Mouse (Mus musculus): ENCODE data around the gene Opa1. TPM values are rescaled to one million over a fixed set of nuclear protein-coding genes. Genes with fewer than 3 reads are reported as not detected.

Opa1 gene
- total RNA-seq, 1 experiment = 55.3 TPM

GRCm38 (mm10) chr16:29693025-29693682, 114.0 kb downstream of the Opa1 start:
- H3K27ac ChIP-seq (ENCODE audit: insufficient read depth, low read depth, low read length, poor library complexity, severe bottlenecking) = no peak overlapping the region
- no peak overlapping the region for H3K4me3 ChIP-seq (ENCODE audit: insufficient read depth in 1 of 2, low read depth in 1 of 2, low read length in 2 of 2, poor library complexity in 1 of 2, severe bottlenecking in 1 of 2)
- in situ Hi-C loops (cut with MboI; ENCODE audit: low sequenced_read_pairs in 2 of 2, unreplicated experiment in 2 of 2) = no loop called here
- TF ChIP-seq MAFK (IDR thresholded peaks at IDR 0.05; ENCODE audit: insufficient read depth, low read depth, low read length) (no peak), ZNF384 (IDR thresholded peaks at IDR 0.05; ENCODE audit: low read depth, low read length) (no peak), ZC3H11A (IDR thresholded peaks at IDR 0.05; ENCODE audit: borderline replicate concordance, low read depth, low read length) (no peak), CHD2 (IDR thresholded peaks at IDR 0.05; ENCODE audit: low read depth, low read length) (no peak), HCFC1 (IDR thresholded peaks at IDR 0.05; ENCODE audit: borderline replicate concordance, insufficient read depth, low read length) (no peak)
- no peak for DNase-seq (ENCODE audit: low read depth, low spot score)
- H3K36me3 ChIP-seq (ENCODE audit: control insufficient read depth, insufficient read depth, low read length, poor library complexity, severe bottlenecking) = no peaks in the 10 kb centered on the region; the same call in 1 of the 2 replicates
- no peak overlapping the region for H3K9ac ChIP-seq (ENCODE audit: insufficient read depth, low read depth, low read length, poor library complexity, severe bottlenecking)
- no peaks in the 10 kb centered on the region for H3K9me3 ChIP-seq (ENCODE audit: control insufficient read depth, insufficient read depth, low read depth, low read length)
- H3K4me1 ChIP-seq (ENCODE audit: control insufficient read depth in 2 of 2, insufficient read depth in 2 of 2, low read length in 2 of 2, poor library complexity in 1 of 2) = peaks cover 2 to 7% of the 10 kb centered on the region in 2 experiments; a peak in 3 of 4 replicates

- DNase-seq (ENCODE audit: low read depth, low spot score) = no peak
- Histone ChIP-seq H3K4me1 (ENCODE audit: control insufficient read depth in 2 of 2, insufficient read depth in 2 of 2, low read length in 2 of 2, poor library complexity in 1 of 2) (peaks cover 0 to 5% of the 10 kb centered on the region in 2 experiments; a peak in 1 of 4 replicates), H3K27ac (ENCODE audit: insufficient read depth, low read depth, low read length, poor library complexity, severe bottlenecking) (no peak overlapping the region), H3K36me3 (ENCODE audit: control insufficient read depth, insufficient read depth, low read length, poor library complexity, severe bottlenecking) (no peaks in the 10 kb centered on the region; the same call in 1 of the 2 replicates), H3K4me3 (ENCODE audit: insufficient read depth in 1 of 2, low read depth in 1 of 2, low read length in 2 of 2, poor library complexity in 1 of 2, severe bottlenecking in 1 of 2) (no peak overlapping the region), H3K9me3 (ENCODE audit: control insufficient read depth, insufficient read depth, low read depth, low read length) (no peaks in the 10 kb centered on the region), H3K9ac (ENCODE audit: insufficient read depth, low read depth, low read length, poor library complexity, severe bottlenecking) (no peak overlapping the region)
- in situ Hi-C loops (cut with MboI; ENCODE audit: low sequenced_read_pairs in 2 of 2, unreplicated experiment in 2 of 2) = no loop called here
- TF ChIP-seq ZC3H11A (IDR thresholded peaks at IDR 0.05; ENCODE audit: borderline replicate concordance, low read depth, low read length) = no peak
- TF ChIP-seq ZNF384 (IDR thresholded peaks at IDR 0.05; ENCODE audit: low read depth, low read length) = no peak
- no peak for TF ChIP-seq HCFC1 (IDR thresholded peaks at IDR 0.05; ENCODE audit: borderline replicate concordance, insufficient read depth, low read length)
- TF ChIP-seq MAFK (IDR thresholded peaks at IDR 0.05; ENCODE audit: insufficient read depth, low read depth, low read length) = no peak
- no peak for TF ChIP-seq CHD2 (IDR thresholded peaks at IDR 0.05; ENCODE audit: low read depth, low read length)
Measured at GRCm38 (mm10) chr16:29693791-29694419, 114.8 kb downstream of the Opa1 start.

- in situ Hi-C loops (cut with MboI; ENCODE audit: low sequenced_read_pairs in 2 of 2, unreplicated experiment in 2 of 2) = no loop called here
- H3K9me3 ChIP-seq (ENCODE audit: control insufficient read depth, insufficient read depth, low read depth, low read length) = no peaks in the 10 kb centered on the region
- no peak for DNase-seq (ENCODE audit: low read depth, low spot score)
- no peak overlapping the region for H3K9ac ChIP-seq (ENCODE audit: insufficient read depth, low read depth, low read length, poor library complexity, severe bottlenecking)
- H3K27ac ChIP-seq (ENCODE audit: insufficient read depth, low read depth, low read length, poor library complexity, severe bottlenecking) = no peak overlapping the region
- H3K4me1 ChIP-seq (ENCODE audit: control insufficient read depth in 2 of 2, insufficient read depth in 2 of 2, low read length in 2 of 2, poor library complexity in 1 of 2) = peaks cover 0 to 5% of the 10 kb centered on the region in 2 experiments; a peak in 1 of 4 replicates
- no peak overlapping the region for H3K4me3 ChIP-seq (ENCODE audit: insufficient read depth in 1 of 2, low read depth in 1 of 2, low read length in 2 of 2, poor library complexity in 1 of 2, severe bottlenecking in 1 of 2)
- TF ChIP-seq MAFK (IDR thresholded peaks at IDR 0.05; ENCODE audit: insufficient read depth, low read depth, low read length) (no peak), HCFC1 (IDR thresholded peaks at IDR 0.05; ENCODE audit: borderline replicate concordance, insufficient read depth, low read length) (no peak), CHD2 (IDR thresholded peaks at IDR 0.05; ENCODE audit: low read depth, low read length) (no peak), ZC3H11A (IDR thresholded peaks at IDR 0.05; ENCODE audit: borderline replicate concordance, low read depth, low read length) (no peak), ZNF384 (IDR thresholded peaks at IDR 0.05; ENCODE audit: low read depth, low read length) (no peak)
- H3K36me3 ChIP-seq (ENCODE audit: control insufficient read depth, insufficient read depth, low read length, poor library complexity, severe bottlenecking) = no peaks in the 10 kb centered on the region; the same call in 1 of the 2 replicates
Measured at GRCm38 (mm10) chr16:29694420-29694959, 115.4 kb downstream of the Opa1 start.

Other genes starting within 250 kb of the Opa1 start
- not detected in 2 replicates for gene Atp13a5, start 200.6 kb upstream of the Opa1 start, total RNA-seq (2012; rRNA removed)
- 0.95 and 1.1 TPM in 2 replicates for gene Atp13a4, start 34.5 kb upstream of the Opa1 start, total RNA-seq (2012; rRNA removed)